Mouse (Mus musculus): ENCODE data around the gene Gm42906.

Gm42906 gene

GRCm38 (mm10) chr5:151394690-151395089, 33.3 kb downstream of the Gm42906 start:
- no peak for DNase-seq (ENCODE audit: low spot score in 2 of 2)

- DNase-seq (ENCODE audit: low spot score in 2 of 2) = no peak
These were observed 33.9 kb downstream of the Gm42906 start for GRCm38 (mm10) chr5:151393821-151394662.

GRCm38 (mm10) chr5:151389827-151390226, 38.1 kb downstream of the Gm42906 start:
- DNase-seq (ENCODE audit: low spot score in 2 of 2) = no peak

GRCm38 (mm10) chr5:151379896-151380295, 48.1 kb downstream of the Gm42906 start:
- no peak for DNase-seq (ENCODE audit: low spot score in 2 of 2)

GRCm38 (mm10) chr5:151379210-151379609, 48.8 kb downstream of the Gm42906 start:
- DNase-seq (ENCODE audit: low spot score in 2 of 2) = no peak

- DNase-seq (ENCODE audit: low spot score in 2 of 2) = no peak
These were observed 51.0 kb downstream of the Gm42906 start for GRCm38 (mm10) chr5:151376931-151377330.

GRCm38 (mm10) chr5:151374825-151375224, 53.1 kb downstream of the Gm42906 start:
- no peak for DNase-seq (ENCODE audit: low spot score in 2 of 2)

GRCm38 (mm10) chr5:151371130-151371529, 56.8 kb downstream of the Gm42906 start:
- no peak for DNase-seq (ENCODE audit: low spot score in 2 of 2)

GRCm38 (mm10) chr5:151369306-151369721, 58.6 kb downstream of the Gm42906 start:
- DNase-seq (ENCODE audit: low spot score in 2 of 2) = no peak

GRCm38 (mm10) chr5:151368395-151369190, 59.4 kb downstream of the Gm42906 start:
- peak; percentile 98 for DNase-seq (ENCODE audit: low spot score in 2 of 2)

- DNase-seq (ENCODE audit: low spot score in 2 of 2) = peak in 1 of 2 experiments; percentile 33
These were observed 60.0 kb downstream of the Gm42906 start for GRCm38 (mm10) chr5:151367881-151368394.

- no peak for DNase-seq (ENCODE audit: low spot score in 2 of 2)
These were observed 60.6 kb downstream of the Gm42906 start for GRCm38 (mm10) chr5:151367317-151367716.

GRCm38 (mm10) chr5:151363343-151364000, 64.5 kb downstream of the Gm42906 start:
- no peak for DNase-seq (ENCODE audit: low spot score in 2 of 2)

GRCm38 (mm10) chr5:151349616-151350015, 78.3 kb downstream of the Gm42906 start:
- DNase-seq (ENCODE audit: low spot score in 2 of 2) = no peak

- DNase-seq (ENCODE audit: low spot score in 2 of 2) = no peak
These were observed 79.5 kb downstream of the Gm42906 start for GRCm38 (mm10) chr5:151348418-151348817.

GRCm38 (mm10) chr5:151346626-151347025, 81.3 kb downstream of the Gm42906 start:
- no peak for DNase-seq (ENCODE audit: low spot score in 2 of 2)

GRCm38 (mm10) chr5:151344737-151345136, 83.2 kb downstream of the Gm42906 start:
- DNase-seq (ENCODE audit: low spot score in 2 of 2) = no peak

GRCm38 (mm10) chr5:151333686-151334085, 94.3 kb downstream of the Gm42906 start:
- DNase-seq (ENCODE audit: low spot score in 2 of 2) = no peak

GRCm38 (mm10) chr5:151333191-151333594, 94.8 kb downstream of the Gm42906 start:
- DNase-seq (ENCODE audit: low spot score in 2 of 2) = no peak

GRCm38 (mm10) chr5:151315804-151316597, 112.0 kb downstream of the Gm42906 start:
- DNase-seq (ENCODE audit: low spot score in 2 of 2) = no peak

GRCm38 (mm10) chr5:151300286-151300685, 127.7 kb downstream of the Gm42906 start:
- no peak for DNase-seq (ENCODE audit: low spot score in 2 of 2)

Data from spleen, postnatal 4 days (tissue).